Mouse (Mus musculus): Measurements from ENCODE around the gene Tle4. TPM values are rescaled to one million over a fixed set of nuclear protein-coding genes. Genes with fewer than 3 reads are reported as not detected.

Tle4 gene
- total and polyA plus RNA-seq, 2 experiments from 2014 or later = 3.4 to 13.8 TPM

DNA sequence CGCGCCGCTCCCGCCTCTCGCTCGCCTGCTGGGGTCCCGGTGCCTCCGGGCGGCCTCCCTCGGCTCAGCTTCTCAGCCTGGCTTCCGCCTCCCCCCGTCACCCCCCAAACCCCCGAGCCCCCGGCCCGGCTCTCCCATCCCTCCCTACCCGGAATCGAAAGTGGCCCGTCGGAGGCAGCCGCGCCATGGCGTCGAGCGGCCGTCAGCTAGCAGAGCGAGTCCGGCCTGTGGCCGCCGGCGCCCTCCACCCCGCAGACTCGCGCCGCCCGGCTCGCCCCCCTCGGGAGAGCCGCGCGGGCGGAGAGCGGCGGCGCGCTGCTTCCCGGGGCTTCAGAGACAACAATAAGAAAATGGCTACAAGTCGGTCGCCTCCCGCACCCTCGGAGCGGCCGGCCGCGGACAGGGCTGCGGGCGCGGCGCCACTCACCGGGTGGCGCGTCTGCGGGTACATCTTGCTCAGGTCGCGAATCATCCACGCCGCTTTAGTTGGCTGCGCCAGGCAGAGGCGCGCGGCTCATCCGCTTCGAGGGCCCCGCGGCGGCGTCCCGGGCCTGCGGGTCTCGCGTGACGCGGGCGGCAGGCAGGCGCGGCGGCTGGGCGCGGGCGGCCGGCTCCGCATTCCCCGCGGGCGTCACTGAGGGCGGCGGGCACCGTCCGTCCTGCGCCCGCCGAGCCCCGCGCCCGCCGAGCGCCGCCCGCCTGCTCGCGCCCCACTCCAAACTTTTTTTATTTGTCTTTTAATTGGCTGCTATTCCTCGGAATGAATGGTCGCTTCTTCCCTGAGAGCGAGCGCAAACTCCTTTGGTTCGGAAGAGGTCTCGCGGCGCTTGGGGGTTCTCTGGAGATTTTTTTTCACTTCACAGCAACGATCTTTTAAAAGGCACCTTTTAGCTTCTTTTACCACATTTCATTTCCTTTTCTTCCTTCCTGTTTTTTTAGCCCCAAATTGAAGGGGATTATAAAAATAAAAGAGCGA is 622 bp downstream of the Tle4 start:
- Histone ChIP-seq H3K4me3 (ENCODE audit: low read depth, low read length) (peak overlapping the region; percentile 76), H3K9me3 (replicated peaks; ENCODE audit: control insufficient read depth, low read length) (no peaks in the 10 kb centered on the region), H3K4me1 (ENCODE audit: control insufficient read depth, insufficient read depth) (peaks cover 7% of the 10 kb centered on the region; the same call in 1 of the 2 replicates), H3K4me2 (ENCODE audit: low read depth, low read length) (peak overlapping the region; percentile 82), H3K36me3 (replicated peaks; ENCODE audit: control insufficient read depth, insufficient read depth, low read length) (peaks cover 5% of the 10 kb centered on the region; the same call in 1 of the 2 replicates), H3K27ac (ENCODE audit: low read depth) (peak overlapping the region; percentile 88), H3K27me3 (ENCODE audit: control insufficient read depth, insufficient read depth, low read length) (no peaks in the 10 kb centered on the region), H3K9ac (replicated peaks; ENCODE audit: low read depth, low read length) (peak overlapping the region; percentile 88)
- ATAC-seq (ENCODE audit: insufficient read depth, low read depth) (no peak), DNase-seq (ENCODE audit: low spot score) (peak; percentile 41)
- no peak for TF ChIP-seq CTCF (IDR thresholded peaks at IDR 0.05; ENCODE audit: low read depth)
- TF ChIP-seq EP300 (IDR thresholded peaks at IDR 0.05; ENCODE audit: low read depth) = no peak
- under 1% methylated on average over 103 of the region's 120 CpGs for WGBS

DNA sequence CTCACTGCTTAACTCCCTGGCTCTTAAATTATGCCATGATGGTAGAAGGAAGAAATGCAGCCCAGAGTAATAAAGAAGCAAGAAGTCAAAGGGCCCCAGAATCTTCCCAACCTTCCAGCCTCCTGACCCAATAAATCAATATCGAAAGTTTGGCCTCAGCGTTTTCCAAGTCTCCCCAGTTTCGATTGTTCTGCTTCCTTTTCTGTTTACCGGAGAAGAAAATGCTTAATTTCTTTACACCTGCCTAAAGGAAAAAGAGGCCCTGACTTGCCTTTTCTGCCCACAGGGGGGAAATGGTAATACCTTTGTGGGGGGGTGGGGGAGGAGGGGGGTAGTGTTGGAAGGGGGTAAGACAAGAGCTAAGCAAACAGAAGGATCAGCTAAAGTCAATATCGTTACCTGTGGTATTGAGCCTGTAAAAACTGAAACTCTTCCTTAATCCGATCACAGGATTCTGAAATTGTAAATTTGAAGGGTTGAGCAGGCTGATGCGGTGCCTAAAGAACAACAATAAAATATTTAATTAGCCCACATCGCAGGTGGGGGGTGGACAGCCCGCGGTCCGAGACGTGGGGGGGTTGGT is 1.4 kb downstream of the Tle4 start:
- H3K27me3 ChIP-seq (ENCODE audit: control insufficient read depth, insufficient read depth, low read length) = no peaks in the 10 kb centered on the region
- H3K4me1 ChIP-seq (ENCODE audit: control insufficient read depth, insufficient read depth) = peaks cover 7% of the 10 kb centered on the region; the same call in 1 of the 2 replicates
- TF ChIP-seq EP300 (IDR thresholded peaks at IDR 0.05; ENCODE audit: low read depth) (no peak), CTCF (IDR thresholded peaks at IDR 0.05; ENCODE audit: low read depth) (no peak)
- H3K27ac ChIP-seq (ENCODE audit: low read depth) = peak overlapping the region; percentile 88
- peak overlapping the region; percentile 82 for H3K4me2 ChIP-seq (ENCODE audit: low read depth, low read length)
- H3K9ac ChIP-seq (replicated peaks; ENCODE audit: low read depth, low read length) = peak overlapping the region; percentile 88
- H3K9me3 ChIP-seq (replicated peaks; ENCODE audit: control insufficient read depth, low read length) = no peaks in the 10 kb centered on the region
- peaks cover 8% of the 10 kb centered on the region; the same call in 1 of the 2 replicates for H3K36me3 ChIP-seq (replicated peaks; ENCODE audit: control insufficient read depth, insufficient read depth, low read length)
- peak overlapping the region; percentile 76 for H3K4me3 ChIP-seq (ENCODE audit: low read depth, low read length)
- WGBS = 3% methylated on average over 12 of the region's 12 CpGs
- DNase-seq (ENCODE audit: low spot score) = peak; percentile 23
- no peak for ATAC-seq (ENCODE audit: insufficient read depth, low read depth)

GRCm38 (mm10) chr19:14595390-14595997 is 2.4 kb downstream of the Tle4 start:
- DNase-seq (ENCODE audit: low spot score) (no peak), ATAC-seq (ENCODE audit: insufficient read depth, low read depth) (no peak)
- no peak for TF ChIP-seq EP300 (IDR thresholded peaks at IDR 0.05; ENCODE audit: low read depth)
- no peak for TF ChIP-seq CTCF (IDR thresholded peaks at IDR 0.05; ENCODE audit: low read depth)
- no peak overlapping the region for H3K27ac ChIP-seq (ENCODE audit: low read depth)
- H3K27me3 ChIP-seq (ENCODE audit: control insufficient read depth, insufficient read depth, low read length) = no peaks in the 10 kb centered on the region
- H3K9me3 ChIP-seq (replicated peaks; ENCODE audit: control insufficient read depth, low read length) = no peaks in the 10 kb centered on the region
- H3K4me3 ChIP-seq (ENCODE audit: low read depth, low read length) = peak overlapping the region; percentile 76
- H3K36me3 ChIP-seq (replicated peaks; ENCODE audit: control insufficient read depth, insufficient read depth, low read length) = peaks cover 12% of the 10 kb centered on the region; the same call in 1 of the 2 replicates
- WGBS = 29% methylated on average over 11 of the region's 11 CpGs
- peak overlapping the region; percentile 82 for H3K4me2 ChIP-seq (ENCODE audit: low read depth, low read length)
- peaks cover 7% of the 10 kb centered on the region; the same call in 1 of the 2 replicates for H3K4me1 ChIP-seq (ENCODE audit: control insufficient read depth, insufficient read depth)
- no peak overlapping the region for H3K9ac ChIP-seq (replicated peaks; ENCODE audit: low read depth, low read length)

DNA sequence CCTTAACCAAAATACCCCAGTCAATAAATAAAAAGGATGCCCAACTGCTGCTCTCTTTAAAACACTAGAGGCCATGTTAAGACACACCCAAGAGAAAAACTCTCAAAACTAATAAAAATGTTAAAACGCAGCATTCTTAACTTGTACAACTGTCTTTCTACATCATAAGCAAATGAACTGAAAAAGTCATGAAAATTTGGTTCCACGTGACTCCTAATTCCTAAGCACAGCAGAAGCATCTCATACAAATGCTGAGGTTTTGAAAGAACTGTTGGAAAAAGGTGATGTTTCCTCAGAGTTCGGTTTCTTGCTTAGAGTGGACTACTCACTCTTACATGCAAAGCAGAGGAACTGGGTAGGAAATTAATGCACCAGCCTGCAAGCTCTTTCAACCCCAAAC is 3.3 kb downstream of the Tle4 start:
- 84% methylated on average over 3 of the region's 3 CpGs for WGBS
- DNase-seq (ENCODE audit: low spot score) = no peak
- Histone ChIP-seq H3K4me3 (ENCODE audit: low read depth, low read length) (no peak overlapping the region), H3K27me3 (ENCODE audit: control insufficient read depth, insufficient read depth, low read length) (no peaks in the 10 kb centered on the region), H3K36me3 (replicated peaks; ENCODE audit: control insufficient read depth, insufficient read depth, low read length) (peaks cover 15% of the 10 kb centered on the region; the same call in 1 of the 2 replicates), H3K9me3 (replicated peaks; ENCODE audit: control insufficient read depth, low read length) (no peaks in the 10 kb centered on the region), H3K9ac (replicated peaks; ENCODE audit: low read depth, low read length) (no peak overlapping the region), H3K27ac (ENCODE audit: low read depth) (no peak overlapping the region), H3K4me2 (ENCODE audit: low read depth, low read length) (0 out of 2 replicates have a peak overlapping the region, but pooled peaks have one; percentile 8), H3K4me1 (ENCODE audit: control insufficient read depth, insufficient read depth) (peaks cover 7% of the 10 kb centered on the region; the same call in 1 of the 2 replicates)
- no peak for ATAC-seq (ENCODE audit: insufficient read depth, low read depth)
- TF ChIP-seq CTCF (IDR thresholded peaks at IDR 0.05; ENCODE audit: low read depth) (no peak), EP300 (IDR thresholded peaks at IDR 0.05; ENCODE audit: low read depth) (no peak)

DNA sequence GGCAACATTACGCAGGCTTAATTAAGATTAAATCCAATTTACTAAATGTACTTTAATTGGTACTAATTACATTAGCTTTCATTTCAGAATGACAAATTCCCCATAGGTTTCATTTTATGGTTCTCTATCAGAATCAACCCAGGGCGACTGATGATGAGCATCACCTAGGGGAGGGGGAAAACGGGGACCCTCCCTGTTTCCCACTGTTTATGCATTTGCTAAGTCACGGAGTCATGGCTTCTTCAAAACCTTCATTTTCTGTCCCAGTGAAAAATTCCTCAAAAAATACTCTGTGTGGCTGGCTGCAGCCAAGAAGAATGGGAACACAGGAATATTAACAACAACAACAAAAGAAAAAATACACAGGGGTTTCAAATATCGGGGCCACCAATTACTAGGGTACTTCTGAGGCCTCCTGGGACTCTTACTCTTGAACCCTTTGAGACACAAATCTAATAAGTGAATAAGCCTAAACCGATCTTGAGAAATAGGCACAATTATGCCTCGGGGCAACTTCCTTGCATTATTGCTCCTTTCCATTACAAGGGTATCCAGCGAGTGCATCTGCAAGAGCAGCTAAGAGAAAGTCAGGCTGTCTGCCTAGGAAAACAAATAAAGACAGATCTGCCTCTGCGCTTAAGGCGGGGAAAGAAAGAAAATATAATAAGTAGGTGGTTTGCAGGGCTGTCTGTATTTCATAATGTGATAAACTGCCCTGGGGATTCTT is 5.9 kb downstream of the Tle4 start:
- Histone ChIP-seq H3K27me3 (ENCODE audit: control insufficient read depth, insufficient read depth, low read length) (no peaks in the 10 kb centered on the region), H3K27ac (ENCODE audit: low read depth) (no peak overlapping the region), H3K4me1 (ENCODE audit: control insufficient read depth, insufficient read depth) (peaks cover 7% of the 10 kb centered on the region; the same call in 1 of the 2 replicates), H3K9ac (replicated peaks; ENCODE audit: low read depth, low read length) (no peak overlapping the region), H3K4me2 (ENCODE audit: low read depth, low read length) (no peak overlapping the region), H3K9me3 (replicated peaks; ENCODE audit: control insufficient read depth, low read length) (no peaks in the 10 kb centered on the region), H3K4me3 (ENCODE audit: low read depth, low read length) (no peak overlapping the region), H3K36me3 (replicated peaks; ENCODE audit: control insufficient read depth, insufficient read depth, low read length) (peaks cover 15% of the 10 kb centered on the region; the same call in 1 of the 2 replicates)
- WGBS = 87% methylated on average over 10 of the region's 10 CpGs
- no peak for TF ChIP-seq EP300 (IDR thresholded peaks at IDR 0.05; ENCODE audit: low read depth)
- TF ChIP-seq CTCF (IDR thresholded peaks at IDR 0.05; ENCODE audit: low read depth) = no peak
- DNase-seq (ENCODE audit: low spot score) (no peak), ATAC-seq (ENCODE audit: insufficient read depth, low read depth) (no peak)

Data from heart, postnatal 0 days (tissue).